Comparison of ENCODE assay signal across 11 mouse cellular contexts in genomic region chr5:134743991-134744390, GRCm38 (mm10). TPM values are rescaled to one million over a fixed set of nuclear protein-coding genes. Genes with fewer than 3 reads are reported as not detected.
DNase-seq lines count a peak whose midpoint lies in the region; ATAC-seq and TF ChIP-seq lines count a peak whose summit lies in the region.
"Had no signal": no experiment of that assay in that cellular context is flagged by ENCODE, and none has a peak within 500 bp of the region (broad histone marks: within the 10 kb centered on the region; RNA-seq: fewer than 3 reads in every experiment).

No protein-coding gene starts in this region.

- peak overlapping the region; percentile 33; the same call in 1 of the 2 replicates for H3K4me2 ChIP-seq in heart, embryonic 15.5 days
- peak overlapping the region; percentile 6; the same call in 1 of the 2 replicates for H3K4me2 ChIP-seq in intestine, postnatal 0 days (replicated peaks; ENCODE audit: low read depth)
- peak overlapping the region; percentile 1; the same call in 1 of the 2 replicates for H3K4me2 ChIP-seq in liver, embryonic 14.5 days (ENCODE audit: low read depth)

- ATAC-seq in heart, embryonic 15.5 days (replicated peaks; ENCODE audit: insufficient number of reproducible peaks, insufficient read depth, low FRiP score, low read depth) = no peak
- no peak for ATAC-seq in intestine, postnatal 0 days
- no peak for ATAC-seq in liver, embryonic 14.5 days (ENCODE audit: insufficient read depth)

- no peak for TF ChIP-seq CTCF in brain, embryonic 14.5 days (IDR thresholded peaks at IDR 0.05; ENCODE audit: borderline replicate concordance, extremely low read depth, insufficient read depth, insufficient read length)
- TF ChIP-seq CTCF in intestine, postnatal 0 days (IDR thresholded peaks at IDR 0.05; ENCODE audit: low read depth) = no peak
- no peak for TF ChIP-seq CTCF in liver, embryonic 14.5 days (IDR thresholded peaks at IDR 0.05; ENCODE audit: low read depth)
- TF ChIP-seq CTCF in thymus, adult 2 months (IDR thresholded peaks at IDR 0.05; ENCODE audit: borderline replicate concordance, control insufficient read depth, extremely low read depth, insufficient read depth, low read length, poor library complexity) = no peak

- H3K27ac ChIP-seq in heart, embryonic 15.5 days = peak overlapping the region; percentile 54; the same call in 1 of the 2 replicates
- H3K27ac ChIP-seq in intestine, postnatal 0 days (ENCODE audit: low read depth, low read length) = peak overlapping the region; percentile 60; the same call in 1 of the 2 replicates
- no peak overlapping the region for H3K27ac ChIP-seq in liver, embryonic 14.5 days
- H3K27ac ChIP-seq in thymus, adult 2 months (ENCODE audit: control insufficient read depth, insufficient read depth, low read length) = no peak overlapping the region

- peaks cover 37% of the 10 kb centered on the region for H3K4me1 ChIP-seq in heart, embryonic 15.5 days (replicated peaks)
- no peaks in the 10 kb centered on the region; the same call in 1 of the 2 replicates for H3K4me1 ChIP-seq in intestine, postnatal 0 days (replicated peaks; ENCODE audit: control insufficient read depth, insufficient read depth, low read length)
- no peaks in the 10 kb centered on the region for H3K4me1 ChIP-seq in liver, embryonic 14.5 days (replicated peaks; ENCODE audit: control insufficient read depth in 2 of 2, insufficient read depth in 2 of 2, low read length in 1 of 2)
- 0 out of 2 replicates have a peak, but pooled peaks cover 4% of the 10 kb centered on the region for H3K4me1 ChIP-seq in thymus, adult 2 months (replicated peaks; ENCODE audit: control insufficient read depth, insufficient read depth, low read length)

- peak overlapping the region; percentile 12; the same call in 1 of the 2 replicates for H3K9ac ChIP-seq in heart, embryonic 15.5 days
- no peak overlapping the region for H3K9ac ChIP-seq in intestine, postnatal 0 days (ENCODE audit: low read depth, low read length)
- H3K9ac ChIP-seq in liver, embryonic 14.5 days (replicated peaks) = no peak overlapping the region

- WGBS in heart, embryonic 15.5 days = 46% methylated on average over 12 of the region's 12 CpGs
- WGBS in intestine, postnatal 0 days = 36% methylated on average over 12 of the region's 12 CpGs
- WGBS in liver, embryonic 14.5 days (ENCODE audit: insufficient replicate concordance) = 44% methylated on average over 12 of the region's 12 CpGs
- 84% methylated on average over 12 of the region's 12 CpGs for WGBS in thymus, adult 2 months

- no peak for TF ChIP-seq EP300 in liver, embryonic 14.5 days (IDR thresholded peaks at IDR 0.05; ENCODE audit: low read depth)

- DNase-seq in heart, postnatal 25 days (ENCODE audit: low spot score) = no peak
- peak; percentile 26 for DNase-seq in brain, embryonic 14.5 days (ENCODE audit: low read depth)
- DNase-seq in liver, embryonic 14.5 days (ENCODE audit: low read depth in 3 of 3, low spot score in 3 of 3) = peak in 1 of 3 experiments; percentile 4
- DNase-seq in layer of hippocampus, adult 11-12 months (ENCODE audit: low spot score) = no peak
- no peak for DNase-seq in thymus, adult 2 months
- DNase-seq: cerebellum, postnatal 14 days; layer of hippocampus, postnatal 36 days; lung, postnatal 14 days; thymus, postnatal 4 days had no signal

- H3K36me3 ChIP-seq in heart, embryonic 15.5 days = no peaks in the 10 kb centered on the region
- no peaks in the 10 kb centered on the region for H3K36me3 ChIP-seq in intestine, postnatal 0 days (ENCODE audit: control insufficient read depth, insufficient read depth)
- no peaks in the 10 kb centered on the region for H3K36me3 ChIP-seq in liver, embryonic 14.5 days (replicated peaks; ENCODE audit: control insufficient read depth, insufficient read depth, low read depth)
- no peaks in the 10 kb centered on the region for H3K36me3 ChIP-seq in thymus, adult 2 months (ENCODE audit: control insufficient read depth, insufficient read depth, low read length)

- intact Hi-C loops in heart, postnatal 25 days (cut with DNase I) = no loop called here

- peaks cover 18% of the 10 kb centered on the region for H3K27me3 ChIP-seq in heart, embryonic 15.5 days
- 0 out of 2 replicates have a peak, but pooled peaks cover 3% of the 10 kb centered on the region for H3K27me3 ChIP-seq in intestine, postnatal 0 days (replicated peaks; ENCODE audit: control insufficient read depth, insufficient read depth, low read length)
- no peaks in the 10 kb centered on the region; the same call in 1 of the 2 replicates for H3K27me3 ChIP-seq in liver, embryonic 14.5 days (ENCODE audit: control insufficient read depth, insufficient read depth, low read length)
- no peaks in the 10 kb centered on the region; the same call in 1 of the 2 replicates for H3K27me3 ChIP-seq in thymus, adult 2 months (ENCODE audit: control insufficient read depth, insufficient read depth, low read length)

- TF ChIP-seq POLR2A in brain, embryonic 14.5 days (IDR thresholded peaks at IDR 0.05; ENCODE audit: borderline replicate concordance, extremely low read depth, insufficient read depth, insufficient read length, poor library complexity, severe bottlenecking) = no peak
- TF ChIP-seq POLR2A in thymus, adult 2 months (IDR thresholded peaks at IDR 0.05; ENCODE audit: control insufficient read depth, extremely low read depth, insufficient read depth, low read length, poor library complexity) = no peak

- 0 out of 2 replicates have a peak overlapping the region, but pooled peaks have one; percentile 19 for H3K4me3 ChIP-seq in heart, embryonic 15.5 days
- no peak overlapping the region for H3K4me3 ChIP-seq in intestine, postnatal 0 days (ENCODE audit: low read depth, low read length)
- H3K4me3 ChIP-seq in liver, embryonic 14.5 days (ENCODE audit: insufficient read depth in 1 of 2, low read depth in 2 of 2, low read length in 2 of 2) = no peak overlapping the region
- no peak overlapping the region for H3K4me3 ChIP-seq in thymus, adult 2 months (ENCODE audit: control insufficient read depth, insufficient read depth, low read length)

- H3K9me3 ChIP-seq in heart, embryonic 15.5 days (replicated peaks) = no peaks in the 10 kb centered on the region
- no peaks in the 10 kb centered on the region for H3K9me3 ChIP-seq in intestine, postnatal 0 days (ENCODE audit: control insufficient read depth)
- no peaks in the 10 kb centered on the region for H3K9me3 ChIP-seq in liver, embryonic 14.5 days (ENCODE audit: control insufficient read depth, low read length)

RNA-seq across cellular contexts. Expression of gene Eln, which starts 3.1 kb away (rescaled TPM):
- 683 and 1,118 TPM in 2 replicates for polyA plus RNA-seq in heart, embryonic 15.5 days (2015; fragmentation: Nextera tagmentation; extraction: Ambion mirVana)
- total RNA-seq in heart, postnatal 25 days (2021) = 100 to 1,000 TPM; 147 to 183 TPM
- polyA plus RNA-seq in brain, embryonic 14.5 days (2012; rRNA removed) = 21.6 and 29.1 TPM in 2 replicates
- polyA plus RNA-seq in intestine, postnatal 0 days (2015; fragmentation: Nextera tagmentation; extraction: Ambion mirVana) = 72.4 and 81.9 TPM in 2 replicates
- polyA plus RNA-seq in liver, embryonic 14.5 days (2012; rRNA removed) = 3.5 and 3.6 TPM in 2 replicates
- 1.7 and 2.1 TPM in 2 replicates for polyA plus RNA-seq in liver, embryonic 14.5 days (2014; fragmentation: Nextera tagmentation; extraction: Ambion mirVana)
- polyA plus RNA-seq in thymus, adult 2 months (2012; rRNA removed) = 32.2 and 35.5 TPM in 2 replicates

RNA-seq across cellular contexts. Expression of gene Limk1, which starts 55.6 kb away (rescaled TPM):
- polyA plus RNA-seq in heart, embryonic 15.5 days (2015; fragmentation: Nextera tagmentation; extraction: Ambion mirVana) = 3.3 and 5.4 TPM in 2 replicates
- total RNA-seq in heart, postnatal 25 days (2021) = 1 to 10 TPM; 4.7 to 5.0 TPM
- polyA plus RNA-seq in brain, embryonic 14.5 days (2012; rRNA removed) = 63.4 and 89.3 TPM in 2 replicates
- 1.7 and 1.8 TPM in 2 replicates for polyA plus RNA-seq in intestine, postnatal 0 days (2015; fragmentation: Nextera tagmentation; extraction: Ambion mirVana)
- 1.9 and 2.2 TPM in 2 replicates for polyA plus RNA-seq in liver, embryonic 14.5 days (2012; rRNA removed)
- 0.89 and 0.92 TPM in 2 replicates for polyA plus RNA-seq in liver, embryonic 14.5 days (2014; fragmentation: Nextera tagmentation; extraction: Ambion mirVana)
- polyA plus RNA-seq in thymus, adult 2 months (2012; rRNA removed) = 31.8 TPM in 2 replicates

Comparison
In these comparisons a context has a peak if more than half of its experiments do, and no peak if none do; other contexts are left out.
1. H3K27ac ChIP-seq: peak in heart, embryonic 15.5 days (single experiment) and intestine, postnatal 0 days (single experiment); none in liver, embryonic 14.5 days (single experiment) and thymus, adult 2 months (single experiment).
2. Peak in every context shown above with its lines, with median percentiles within 50 percentile points of each other: H3K4me2 ChIP-seq.